Mouse (Mus musculus) heart, adult 2 months (tissue): ENCODE results near the gene Cdh22. TPM values are rescaled to one million over a fixed set of nuclear protein-coding genes. Genes with fewer than 3 reads are reported as not detected.

Experiments
- DNase-seq, 2 experiments: peaks; one replicate each; pipeline ENCODE4 v3.0.0; 2021
- H3K27ac ChIP-seq: fragments of 200-600 bp; 2 replicates; pipeline ENCODE4 v1.8.1; 2022
- H3K27me3 ChIP-seq: fragments of 200-500 bp; 2 replicates; pipeline ENCODE4 v1.6.1; 2012; ENCODE audit warnings: mild to moderate bottlenecking, low read length, inconsistent platforms, mixed read lengths; ENCODE audit not compliant: control insufficient read depth, insufficient read depth
- H3K36me3 ChIP-seq: fragments of 200-500 bp; 2 replicates; pipeline ENCODE4 v1.6.1; 2012; ENCODE audit warnings: low read length, inconsistent platforms; ENCODE audit not compliant: control insufficient read depth, insufficient read depth
- H3K4me1 ChIP-seq: fragments of 200-500 bp; 2 replicates; pipeline ENCODE4 v1.6.1; 2011; ENCODE audit warnings: low read length; ENCODE audit not compliant: control insufficient read depth, insufficient read depth
- H3K4me3 ChIP-seq: fragments of 200-600 bp; 2 replicates; pipeline ENCODE4 v1.8.1; 2022
- H3K79me2 ChIP-seq: fragments of 200-500 bp; replicated peaks from 2 replicates; pipeline ENCODE4 v1.6.1; 2012; ENCODE audit warnings: mild to moderate bottlenecking, inconsistent platforms, low read length, moderate library complexity, mixed read lengths; ENCODE audit not compliant: control insufficient read depth, insufficient read depth
- H3K9ac ChIP-seq: fragments of 200-500 bp; 2 replicates; pipeline ENCODE4 v1.6.1; 2012; ENCODE audit warnings: low read depth, mild to moderate bottlenecking, control low read depth, inconsistent platforms, low read length, mixed read lengths
- CTCF ChIP-seq: fragments of 200-600 bp; IDR thresholded peaks from 2 replicates; pipeline ENCODE4 v1.8.1; 2022; ENCODE audit warnings: antibody characterized with exemption, mild to moderate bottlenecking, moderate library complexity
- EP300 ChIP-seq: fragments of 200-500 bp; IDR thresholded peaks from 2 replicates; pipeline ENCODE4 v1.6.1; 2011; ENCODE audit warnings: low read depth, low read length, control low read depth; ENCODE audit not compliant: insufficient read depth
- POLR2A ChIP-seq: fragments of 200-500 bp; IDR thresholded peaks from 2 replicates; pipeline ENCODE4 v1.6.1; 2011; ENCODE audit warnings: mild to moderate bottlenecking, low read depth, low read length, control low read depth; ENCODE audit not compliant: insufficient read depth
- WGBS: fragments of 180-500 bp; shearing (Covaris S2); methylation state at CpG from one replicate; pipeline ENCODE4 v1.1.7; 2018; 5-methylcytosine and 5-hydroxymethylcytosine counted together
- intact Hi-C: fragments of 180-260 bp; cut with DNase I; formaldehyde crosslinking; loops from one replicate; pipeline ENCODE4 v1.15.1; 2025
- polyA plus RNA-seq: library from polyadenylated mRNA; depleted of rRNA; stranded (reverse); fragments of >200 nt; gene quantifications from 2 replicates; pipeline ENCODE4 v1.2.3, GENCODE M21; 2012
- total RNA-seq, 2 experiments: library from RNA; stranded (reverse); gene quantifications; 2 replicates each; pipeline ENCODE4 v1.2.3; 2021

Gene Cdh22
- total and polyA plus RNA-seq, 3 experiments = 0.50 to 1.0 (median 0.65) TPM

GRCm38 (mm10) chr2:165263861-165264260 is 29.2 kb upstream of the Cdh22 start:
- TF ChIP-seq POLR2A = no peak
- no peak for TF ChIP-seq CTCF
- no peak for TF ChIP-seq EP300
- Histone ChIP-seq H3K27ac (no peak overlapping the region), H3K36me3 (no peaks in the 10 kb centered on the region), H3K27me3 (peaks cover 2% of the 10 kb centered on the region; the same call in 1 of the 2 replicates), H3K4me3 (no peak overlapping the region), H3K4me1 (no peaks in the 10 kb centered on the region), H3K79me2 (no peaks in the 10 kb centered on the region), H3K9ac (no peak overlapping the region)
- WGBS = 59% methylated on average over 7 of the region's 7 CpGs
- DNase-seq = no peak
- intact Hi-C loops = no loop called here

- TF ChIP-seq CTCF = no peak
- Histone ChIP-seq H3K27ac (no peak overlapping the region), H3K4me3 (no peak overlapping the region), H3K36me3 (no peaks in the 10 kb centered on the region), H3K27me3 (peaks cover 2% of the 10 kb centered on the region; the same call in 1 of the 2 replicates), H3K79me2 (no peaks in the 10 kb centered on the region), H3K4me1 (no peaks in the 10 kb centered on the region), H3K9ac (no peak overlapping the region)
- DNase-seq = no peak
- intact Hi-C loops = no loop called here
- WGBS = 58% methylated on average over 18 of the region's 18 CpGs
Measured at GRCm38 (mm10) chr2:165262274-165262990, 27.8 kb upstream of the Cdh22 start.

GRCm38 (mm10) chr2:165259859-165260258 is 25.2 kb upstream of the Cdh22 start:
- no peak for TF ChIP-seq EP300
- TF ChIP-seq POLR2A = no peak
- no peak for TF ChIP-seq CTCF
- peaks cover 2% of the 10 kb centered on the region; the same call in 1 of the 2 replicates for H3K27me3 ChIP-seq
- intact Hi-C loops = no loop called here

GRCm38 (mm10) chr2:165258321-165258720 is 23.7 kb upstream of the Cdh22 start:
- H3K27me3 ChIP-seq = peaks cover 3% of the 10 kb centered on the region; the same call in 1 of the 2 replicates
- WGBS = 61% methylated on average over 6 of the region's 6 CpGs
- no peak overlapping the region for H3K9ac ChIP-seq
- H3K36me3 ChIP-seq = no peaks in the 10 kb centered on the region
- no peaks in the 10 kb centered on the region for H3K4me1 ChIP-seq
- no peaks in the 10 kb centered on the region for H3K79me2 ChIP-seq
- no peak overlapping the region for H3K4me3 ChIP-seq
- no peak overlapping the region for H3K27ac ChIP-seq
- intact Hi-C loops = no loop called here
- DNase-seq = no peak
- TF ChIP-seq CTCF (no peak), EP300 (no peak)

More at GRCm38 (mm10) chr2:165259859-165260258, 25.2 kb upstream of the Cdh22 start:
- H3K79me2 ChIP-seq = no peaks in the 10 kb centered on the region
- H3K4me3 ChIP-seq = no peak overlapping the region
- no peak overlapping the region for H3K9ac ChIP-seq
- 81% methylated on average over 8 of the region's 8 CpGs for WGBS
- DNase-seq = no peak
- no peak overlapping the region for H3K27ac ChIP-seq
- no peaks in the 10 kb centered on the region for H3K36me3 ChIP-seq
- no peaks in the 10 kb centered on the region for H3K4me1 ChIP-seq

DNA sequence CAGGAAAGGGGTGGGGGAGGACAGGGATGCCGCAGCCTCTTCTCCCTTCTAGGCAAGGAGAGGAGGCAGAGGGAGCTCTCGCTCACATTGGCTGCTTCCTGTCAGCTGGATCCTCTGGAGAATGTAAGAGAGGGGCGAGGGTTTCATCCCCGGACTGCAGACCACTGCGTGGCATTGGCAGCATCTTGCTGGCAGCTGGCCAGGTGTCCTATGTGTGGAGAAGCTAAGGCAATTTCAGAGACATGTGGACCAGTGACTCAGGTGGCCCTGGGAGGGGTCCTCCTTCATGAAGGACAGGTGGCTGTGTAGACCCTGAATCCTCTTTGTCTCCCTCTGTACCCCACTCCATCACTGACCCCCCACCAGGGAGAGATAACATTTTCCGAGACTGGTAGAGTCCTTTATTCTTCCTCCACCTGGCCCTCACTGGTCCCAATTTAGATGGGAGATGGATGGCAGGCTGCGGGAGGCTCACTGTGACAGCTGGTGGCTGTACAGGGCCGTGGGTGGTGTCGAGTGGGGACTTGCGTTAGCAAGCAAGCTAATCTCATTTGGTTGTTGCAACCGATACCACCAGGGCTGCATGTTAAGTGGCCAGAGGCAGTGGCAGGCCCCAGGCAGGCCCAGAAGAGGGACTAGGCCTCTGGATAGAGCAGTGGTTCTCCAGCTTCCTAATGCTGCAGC is 22.6 kb upstream of the Cdh22 start:
- no peak for TF ChIP-seq EP300
- no peak for TF ChIP-seq POLR2A
- no peak for TF ChIP-seq CTCF
- 44% methylated on average over 11 of the region's 11 CpGs for WGBS
- intact Hi-C loops = no loop called here
- no peaks in the 10 kb centered on the region for H3K4me1 ChIP-seq
- no peak overlapping the region for H3K9ac ChIP-seq
- no peak overlapping the region for H3K27ac ChIP-seq
- H3K27me3 ChIP-seq = peaks cover 3% of the 10 kb centered on the region; the same call in 1 of the 2 replicates
- no peaks in the 10 kb centered on the region for H3K79me2 ChIP-seq
- no peak for DNase-seq
- H3K36me3 ChIP-seq = no peaks in the 10 kb centered on the region
- H3K4me3 ChIP-seq = no peak overlapping the region

DNA sequence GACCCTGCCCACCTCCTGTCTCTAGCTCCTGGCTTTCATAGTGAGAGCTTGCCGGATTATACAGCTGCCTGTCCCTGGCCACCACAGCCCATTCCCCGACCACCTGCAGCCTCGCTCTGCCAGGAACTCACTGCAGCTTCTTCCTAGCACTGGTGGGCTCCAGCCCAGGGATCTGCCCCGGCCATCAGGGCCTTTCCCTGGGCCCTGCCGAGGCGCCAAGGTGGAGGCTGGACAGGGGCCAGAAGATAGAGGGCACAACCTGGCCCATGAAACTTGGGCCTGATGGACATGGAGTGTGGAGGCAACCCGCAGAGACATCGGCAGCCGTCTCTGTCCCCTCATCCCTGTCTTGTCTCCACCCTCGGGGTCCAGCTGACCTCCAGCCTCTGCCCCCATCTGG is 21.6 kb upstream of the Cdh22 start:
- Histone ChIP-seq H3K79me2 (no peaks in the 10 kb centered on the region), H3K27ac (no peak overlapping the region), H3K4me3 (no peak overlapping the region), H3K36me3 (no peaks in the 10 kb centered on the region), H3K9ac (no peak overlapping the region), H3K27me3 (peaks cover 3% of the 10 kb centered on the region; the same call in 1 of the 2 replicates), H3K4me1 (no peaks in the 10 kb centered on the region)
- intact Hi-C loops = no loop called here
- WGBS = 70% methylated on average over 10 of the region's 10 CpGs
- DNase-seq = no peak
- no peak for TF ChIP-seq EP300
- TF ChIP-seq POLR2A = no peak
- TF ChIP-seq CTCF = no peak
